Mouse (Mus musculus) lung, embryonic 15.5 days (tissue): ENCODE results near the gene Aspm. TPM values are rescaled to one million over a fixed set of nuclear protein-coding genes. Genes with fewer than 3 reads are reported as not detected.
"Not testable (repeated sequence)": the region's sequence is repeated elsewhere in the genome, so short reads cannot be mapped to it uniquely, and the experiment has no call there.

Experiments
- ATAC-seq: fragments of 200-750 bp; cut with Nextera tagmentation; 2 replicates; pipeline ENCODE4 v1.8.0; 2017; ENCODE audit warnings: moderate number of reproducible peaks, borderline replicate concordance; ENCODE audit not compliant: low FRiP score, low TSS enrichment; ENCODE audit errors: extremely low read depth
- H3K27ac ChIP-seq: fragments of 300-500 bp; sonication (generic); 2 replicates; pipeline ENCODE4 v1.5.1; 2015; ENCODE audit warnings: moderate library complexity, mild to moderate bottlenecking, inconsistent platforms
- H3K27me3 ChIP-seq: fragments of 300-500 bp; sonication (generic); 2 replicates; pipeline ENCODE4 v1.6.1; 2015; ENCODE audit warnings: inconsistent platforms
- H3K36me3 ChIP-seq: fragments of 300-500 bp; sonication (generic); 2 replicates; pipeline ENCODE4 v1.6.1; 2015; ENCODE audit warnings: inconsistent platforms
- H3K4me1 ChIP-seq: fragments of 300-500 bp; sonication (generic); 2 replicates; pipeline ENCODE4 v1.6.1; 2015; ENCODE audit warnings: inconsistent platforms
- H3K4me2 ChIP-seq: fragments of 300-500 bp; sonication (generic); 2 replicates; pipeline ENCODE4 v1.6.1; 2015; ENCODE audit warnings: inconsistent platforms, mild to moderate bottlenecking, moderate library complexity
- H3K4me3 ChIP-seq: fragments of 300-500 bp; sonication (generic); 2 replicates; pipeline ENCODE4 v1.5.1; 2015; ENCODE audit warnings: mild to moderate bottlenecking, inconsistent platforms
- H3K9ac ChIP-seq: fragments of 300-500 bp; sonication (generic); 2 replicates; pipeline ENCODE4 v1.6.1; 2015; ENCODE audit warnings: inconsistent platforms
- H3K9me3 ChIP-seq: fragments of 300-500 bp; sonication (generic); 2 replicates; pipeline ENCODE4 v1.6.1; 2016; ENCODE audit warnings: inconsistent platforms
- WGBS: fragments of 180-500 bp; shearing (Covaris S2); methylation state at CpG from one replicate; pipeline ENCODE4 v1.1.7; 2015; 5-methylcytosine and 5-hydroxymethylcytosine counted together
- polyA plus RNA-seq: library from polyadenylated mRNA; unstranded; fragments of >200 nt; fragmentation: Nextera tagmentation; extraction: Ambion mirVana; gene quantifications from 2 replicates; pipeline ENCODE4 v1.2.1, GENCODE M21; 2015

Aspm gene
- polyA plus RNA-seq, result 17.7 and 18.0 TPM in 2 replicates

GRCm38 (mm10) chr1:139454340-139455225, at the start of gene Aspm:
Aspm (plus strand) TSS chr1:139454772.
- ATAC-seq, result peak; percentile 99
- Histone ChIP-seq H3K9me3 (no peaks in the 10 kb centered on the region), H3K27me3 (no peaks in the 10 kb centered on the region), H3K4me1 (peaks cover 13% of the 10 kb centered on the region), H3K4me3 (peak within 1 kb of the TSS; percentile 64), H3K27ac (peak within 1 kb of the TSS; percentile 54), H3K36me3 (peaks cover 17% of the 10 kb centered on the region), H3K9ac (peak within 1 kb of the TSS; percentile 61), H3K4me2 (peak within 1 kb of the TSS; percentile 76)
- under 1% methylated on average over 56 of the region's 65 CpGs for WGBS

GRCm38 (mm10) chr1:139405766-139406165, 48.8 kb upstream of the Aspm start:
- no peaks in the 10 kb centered on the region for H3K4me1 ChIP-seq
- H3K27me3 ChIP-seq, result no peaks in the 10 kb centered on the region
- no peak overlapping the region for H3K9ac ChIP-seq
- no peak overlapping the region for H3K4me3 ChIP-seq
- H3K4me2 ChIP-seq, result no peak overlapping the region
- ATAC-seq, result no peak
- H3K27ac ChIP-seq, result no peak overlapping the region
- H3K9me3 ChIP-seq, result no peaks in the 10 kb centered on the region
- H3K36me3 ChIP-seq, result no peaks in the 10 kb centered on the region

- H3K4me3 ChIP-seq, result no peak overlapping the region
- WGBS, result 52% methylated on average over 5 of the region's 5 CpGs
- ATAC-seq, result no peak
- H3K9me3 ChIP-seq, result no peaks in the 10 kb centered on the region
- no peak overlapping the region for H3K9ac ChIP-seq
- H3K4me2 ChIP-seq, result no peak overlapping the region
- H3K27ac ChIP-seq, result no peak overlapping the region
- H3K4me1 ChIP-seq, result no peaks in the 10 kb centered on the region
- H3K36me3 ChIP-seq, result no peaks in the 10 kb centered on the region
- H3K27me3 ChIP-seq, result no peaks in the 10 kb centered on the region
Measured at GRCm38 (mm10) chr1:139407701-139408100, 46.9 kb upstream of the Aspm start.

DNA sequence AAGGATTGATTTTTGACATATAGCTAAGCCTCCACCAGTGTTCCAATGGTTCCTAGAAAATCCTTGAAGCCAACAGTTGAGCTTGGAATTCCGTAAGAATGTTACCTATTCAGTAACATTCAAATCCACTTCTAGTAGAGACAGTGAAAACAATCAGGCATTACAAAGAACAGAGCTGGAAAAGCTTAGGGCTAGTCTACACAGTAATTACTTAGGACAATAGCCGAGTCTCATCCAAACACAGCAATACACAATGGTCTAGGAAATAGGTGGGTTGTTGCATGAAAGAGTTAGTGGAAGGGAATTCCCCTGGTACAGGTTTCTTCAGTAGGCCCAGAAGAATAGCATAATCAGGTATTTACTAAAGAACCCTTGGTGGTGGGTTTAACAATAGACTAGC, 42.2 kb upstream of the Aspm start:
- H3K4me2 ChIP-seq, H3K9ac ChIP-seq, H3K27ac ChIP-seq, H3K36me3 ChIP-seq, H3K4me1 ChIP-seq, H3K4me3 ChIP-seq, H3K27me3 ChIP-seq, H3K9me3 ChIP-seq, ATAC-seq: not testable (repeated sequence)
- WGBS, result 84% methylated on average over 2 of the region's 2 CpGs

DNA sequence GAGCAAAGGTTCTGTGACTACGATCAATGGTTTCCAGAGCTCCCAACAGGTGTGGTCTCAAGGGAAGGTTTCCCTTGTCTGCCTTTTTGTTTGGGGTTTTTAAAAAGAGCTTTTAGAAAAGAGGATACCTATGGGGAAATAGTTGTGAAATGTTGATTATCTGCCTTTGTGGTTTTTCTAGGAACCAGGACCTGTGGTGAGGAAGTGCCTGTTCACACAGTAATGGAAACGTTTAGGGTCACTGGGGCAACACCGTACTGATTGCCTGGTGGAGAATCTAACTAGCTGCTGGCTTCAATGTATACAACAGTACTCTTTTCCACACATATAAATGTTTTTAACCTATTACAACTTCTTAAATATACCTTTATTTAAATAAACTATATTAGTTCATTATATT, 41.1 kb upstream of the Aspm start:
- Histone ChIP-seq H3K36me3 (no peaks in the 10 kb centered on the region), H3K4me3 (no peak overlapping the region), H3K27ac (no peak overlapping the region), H3K4me1 (no peaks in the 10 kb centered on the region), H3K27me3 (no peaks in the 10 kb centered on the region), H3K9ac (no peak overlapping the region), H3K4me2 (no peak overlapping the region), H3K9me3 (no peaks in the 10 kb centered on the region)
- 73% methylated on average over 3 of the region's 3 CpGs for WGBS
- no peak for ATAC-seq

- H3K9ac ChIP-seq, result peak overlapping the region; percentile 87
- 3% methylated on average over 8 of the region's 8 CpGs for WGBS
- H3K9me3 ChIP-seq, result no peaks in the 10 kb centered on the region
- peaks cover 29% of the 10 kb centered on the region for H3K4me1 ChIP-seq
- peak; percentile 15; the same call in 1 of the 2 replicates for ATAC-seq
- no peak overlapping the region for H3K27ac ChIP-seq
- H3K27me3 ChIP-seq, result no peaks in the 10 kb centered on the region
- peak overlapping the region; percentile 77 for H3K4me3 ChIP-seq
- H3K4me2 ChIP-seq, result peak overlapping the region; percentile 61
- no peaks in the 10 kb centered on the region for H3K36me3 ChIP-seq
Measured at GRCm38 (mm10) chr1:139421521-139421874, 33.1 kb upstream of the Aspm start.

- Histone ChIP-seq H3K36me3 (0 out of 2 replicates have a peak, but pooled peaks cover 3% of the 10 kb centered on the region), H3K4me1 (peaks cover 31% of the 10 kb centered on the region), H3K4me3 (peak within 1 kb of the TSS; percentile 77), H3K27ac (peak within 1 kb of the TSS; percentile 87), H3K9ac (peak within 1 kb of the TSS; percentile 87), H3K27me3 (no peaks in the 10 kb centered on the region), H3K9me3 (no peaks in the 10 kb centered on the region), H3K4me2 (peak within 1 kb of the TSS; percentile 61)
- under 1% methylated on average over 84 of the region's 88 CpGs for WGBS
- peak; percentile 96 for ATAC-seq
Measured at GRCm38 (mm10) chr1:139421875-139422791, 32.4 kb upstream of the Aspm start, which contains the start of gene Zbtb41. Zbtb41 (plus strand) TSS chr1:139422288.

DNA sequence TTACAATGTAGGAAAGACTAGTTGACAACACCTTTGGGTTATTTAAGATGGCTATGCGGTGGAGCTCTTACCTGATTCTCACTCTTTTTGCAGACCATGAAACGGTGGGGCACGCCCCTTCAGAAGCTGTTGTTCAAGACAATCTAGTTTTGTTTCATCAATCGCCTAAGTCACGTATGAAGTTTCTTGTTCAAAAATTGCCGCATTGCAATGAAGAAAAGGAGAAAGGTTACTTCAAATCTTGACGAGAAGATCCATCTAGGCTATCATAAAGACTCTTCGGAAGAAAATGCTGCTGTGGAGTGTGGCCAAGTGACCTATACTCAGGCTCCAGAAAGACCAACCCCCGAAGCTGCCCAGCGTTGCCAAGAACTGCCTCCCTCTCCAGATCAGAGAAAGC, 31.6 kb upstream of the Aspm start:
- Histone ChIP-seq H3K4me1 (peaks cover 32% of the 10 kb centered on the region), H3K4me3 (peak overlapping the region; percentile 77), H3K27me3 (no peaks in the 10 kb centered on the region), H3K27ac (peak overlapping the region; percentile 87), H3K4me2 (peak overlapping the region; percentile 61), H3K9me3 (no peaks in the 10 kb centered on the region), H3K9ac (peak overlapping the region; percentile 87), H3K36me3 (0 out of 2 replicates have a peak, but pooled peaks cover 4% of the 10 kb centered on the region)
- ATAC-seq, result no peak
- WGBS, result 6% methylated on average over 10 of the region's 10 CpGs

DNA sequence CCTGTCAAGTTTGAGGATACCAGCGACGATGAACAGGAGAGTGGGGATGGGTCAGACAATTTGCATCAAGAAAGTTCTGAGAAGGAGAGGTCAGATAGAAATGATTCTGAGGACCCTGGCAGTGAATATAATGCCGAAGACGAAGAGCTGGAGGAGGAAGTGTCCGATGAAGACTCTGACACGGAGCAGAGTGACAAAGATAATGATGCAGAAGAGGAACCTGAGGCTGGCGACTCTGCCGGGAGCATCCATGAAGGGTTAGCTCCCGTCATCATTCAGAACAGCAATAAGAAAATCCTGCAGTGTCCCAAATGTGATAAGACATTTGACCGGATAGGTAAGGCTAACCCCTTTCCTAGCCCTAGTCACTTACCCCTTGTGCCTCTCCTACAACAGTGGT, 30.6 kb upstream of the Aspm start:
- 34% methylated on average over 10 of the region's 10 CpGs for WGBS
- peak overlapping the region; percentile 77 for H3K4me3 ChIP-seq

GRCm38 (mm10) chr1:139425006-139425405, 29.6 kb upstream of the Aspm start:
- WGBS, result 18% methylated on average over 3 of the region's 3 CpGs
- peak overlapping the region; percentile 57 for H3K4me2 ChIP-seq
- H3K9ac ChIP-seq, result peak overlapping the region; percentile 32
- H3K27ac ChIP-seq, result no peak overlapping the region
- ATAC-seq, result no peak
- peaks cover 32% of the 10 kb centered on the region for H3K4me1 ChIP-seq
- no peaks in the 10 kb centered on the region for H3K27me3 ChIP-seq
- H3K4me3 ChIP-seq, result peak overlapping the region; percentile 26
- H3K9me3 ChIP-seq, result no peaks in the 10 kb centered on the region
- peaks cover 12% of the 10 kb centered on the region for H3K36me3 ChIP-seq

More for the DNA sequence above, 30.6 kb upstream of the Aspm start:
- Histone ChIP-seq H3K4me1 (peaks cover 32% of the 10 kb centered on the region), H3K4me2 (peak overlapping the region; percentile 61), H3K9ac (peak overlapping the region; percentile 20), H3K27me3 (no peaks in the 10 kb centered on the region), H3K9me3 (no peaks in the 10 kb centered on the region), H3K36me3 (peaks cover 5% of the 10 kb centered on the region), H3K27ac (no peak overlapping the region)
- ATAC-seq, result no peak

DNA sequence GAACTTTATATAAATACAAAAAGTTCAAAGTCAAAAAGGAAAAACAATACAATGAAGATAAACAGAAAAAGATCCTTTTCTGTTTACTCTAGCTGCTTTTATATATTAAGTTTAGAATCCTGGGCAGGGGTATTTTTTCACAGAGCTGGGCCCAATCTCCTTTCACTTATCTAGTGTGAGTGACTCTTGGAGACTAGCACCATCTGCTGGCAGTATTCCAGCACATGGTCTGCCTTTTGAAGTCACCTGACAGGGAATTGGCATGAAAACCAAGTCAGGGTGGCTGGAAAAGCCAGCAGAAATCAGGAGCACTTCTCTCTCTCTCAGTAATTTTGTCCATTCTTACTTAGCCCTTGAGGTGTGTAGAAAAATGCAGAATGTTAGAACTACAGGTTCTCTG, 16.2 kb upstream of the Aspm start:
- ATAC-seq, result no peak

More for the DNA sequence above, 16.2 kb upstream of the Aspm start:
- H3K36me3 ChIP-seq, result peaks cover 43% of the 10 kb centered on the region
- no peak overlapping the region for H3K4me3 ChIP-seq
- no peak overlapping the region for H3K9ac ChIP-seq
- H3K9me3 ChIP-seq, result no peaks in the 10 kb centered on the region
- H3K4me1 ChIP-seq, result no peaks in the 10 kb centered on the region
- H3K27me3 ChIP-seq, result no peaks in the 10 kb centered on the region
- no peak overlapping the region for H3K4me2 ChIP-seq
- no peak overlapping the region for H3K27ac ChIP-seq
